Mouse (Mus musculus) embryonic facial prominence, embryonic 12.5 days (tissue): ENCODE data around the gene Chst11. TPM values are rescaled to one million over a fixed set of nuclear protein-coding genes. Genes with fewer than 3 reads are reported as not detected.
A peak's percentile ranks its signal among the peaks of the same experiment; 100 is the strongest.

ENCODE experiments used
- ATAC-seq: fragments of 200-750 bp; cut with Nextera tagmentation; 2 replicates; pipeline ENCODE4 v1.8.0; 2017; ENCODE audit not compliant: insufficient number of reproducible peaks, insufficient read depth, low FRiP score, low TSS enrichment
- H3K27ac ChIP-seq: fragments of 300-500 bp; sonication (generic); 2 replicates; pipeline ENCODE4 v1.5.1; 2016; ENCODE audit warnings: mild to moderate bottlenecking
- H3K27me3 ChIP-seq: fragments of 300-500 bp; sonication (generic); 2 replicates; pipeline ENCODE4 v1.6.1; 2016; ENCODE audit warnings: mild to moderate bottlenecking, moderate library complexity
- H3K36me3 ChIP-seq: fragments of 300-500 bp; sonication (generic); 2 replicates; pipeline ENCODE4 v1.6.1; 2016; ENCODE audit warnings: mild to moderate bottlenecking
- H3K4me1 ChIP-seq: fragments of 300-500 bp; sonication (generic); 2 replicates; pipeline ENCODE4 v1.6.1; 2016
- H3K4me2 ChIP-seq: fragments of 300-500 bp; sonication (generic); replicated peaks from 2 replicates; pipeline ENCODE4 v1.6.1; 2016; ENCODE audit warnings: mild to moderate bottlenecking, moderate library complexity
- H3K4me3 ChIP-seq: fragments of 300-500 bp; sonication (generic); 2 replicates; pipeline ENCODE4 v1.5.1; 2016; ENCODE audit warnings: mild to moderate bottlenecking
- H3K9ac ChIP-seq: fragments of 300-500 bp; sonication (generic); 2 replicates; pipeline ENCODE4 v1.6.1; 2016; ENCODE audit warnings: mild to moderate bottlenecking, moderate library complexity
- H3K9me3 ChIP-seq: fragments of 300-500 bp; sonication (generic); 2 replicates; pipeline ENCODE4 v1.6.1; 2016; ENCODE audit warnings: mild to moderate bottlenecking, moderate library complexity
- WGBS: fragments of 180-500 bp; shearing (Covaris S2); methylation state at CpG from one replicate; pipeline ENCODE4 v1.1.7; 2016; 5-methylcytosine and 5-hydroxymethylcytosine counted together
- polyA plus RNA-seq: library from polyadenylated mRNA; unstranded; fragments of >200 nt; fragmentation: Nextera tagmentation; extraction: Ambion mirVana; gene quantifications from 2 replicates; pipeline ENCODE4 v1.2.1, GENCODE M21; 2016

Chst11 gene
- polyA plus RNA-seq, 1 experiment from 2014 or later, result 2.4 TPM

DNA sequence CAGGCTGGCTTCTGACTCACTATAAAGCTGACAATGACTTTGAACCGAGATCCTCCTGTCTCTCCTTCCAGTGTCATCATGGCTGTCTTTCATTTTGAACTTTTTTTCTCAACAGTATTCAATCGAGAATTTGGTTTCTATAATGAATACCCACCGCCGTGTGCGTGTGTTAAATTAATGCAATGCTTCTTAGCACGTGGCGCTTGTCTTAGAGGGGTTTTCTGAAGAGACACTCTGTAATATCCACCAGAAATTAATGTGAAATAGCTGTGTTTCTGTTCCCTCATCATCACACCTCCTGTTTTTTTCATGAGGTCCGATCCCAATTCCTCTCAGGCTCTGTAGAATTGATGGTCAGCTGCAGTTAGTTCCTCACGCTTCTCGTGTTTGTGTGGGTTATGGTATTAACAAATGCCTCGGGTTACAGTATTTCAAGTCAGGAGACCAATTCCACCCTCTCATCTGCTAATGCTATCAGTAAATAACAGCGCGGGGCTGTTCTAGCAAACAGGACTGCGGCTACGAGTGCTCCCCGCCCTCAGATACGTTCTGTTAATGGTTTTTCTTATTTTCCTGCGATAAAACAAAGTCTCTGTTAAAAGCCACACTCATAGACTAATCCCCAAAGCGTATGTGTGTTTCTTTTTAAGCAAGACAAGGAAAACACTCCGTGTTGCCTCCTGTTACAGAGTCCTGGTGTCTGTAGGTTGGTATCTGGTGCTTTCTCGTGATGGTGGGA, 32.6 kb downstream of the Chst11 start:
- H3K4me1 ChIP-seq, result peaks cover 26% of the 10 kb centered on the region
- WGBS, result 69% methylated on average over 21 of the region's 21 CpGs
- no peak overlapping the region for H3K4me2 ChIP-seq
- no peaks in the 10 kb centered on the region for H3K27me3 ChIP-seq
- no peak overlapping the region for H3K4me3 ChIP-seq
- no peak for ATAC-seq
- H3K9ac ChIP-seq, result no peak overlapping the region
- H3K36me3 ChIP-seq, result no peaks in the 10 kb centered on the region
- H3K9me3 ChIP-seq, result no peaks in the 10 kb centered on the region
- no peak overlapping the region for H3K27ac ChIP-seq

DNA sequence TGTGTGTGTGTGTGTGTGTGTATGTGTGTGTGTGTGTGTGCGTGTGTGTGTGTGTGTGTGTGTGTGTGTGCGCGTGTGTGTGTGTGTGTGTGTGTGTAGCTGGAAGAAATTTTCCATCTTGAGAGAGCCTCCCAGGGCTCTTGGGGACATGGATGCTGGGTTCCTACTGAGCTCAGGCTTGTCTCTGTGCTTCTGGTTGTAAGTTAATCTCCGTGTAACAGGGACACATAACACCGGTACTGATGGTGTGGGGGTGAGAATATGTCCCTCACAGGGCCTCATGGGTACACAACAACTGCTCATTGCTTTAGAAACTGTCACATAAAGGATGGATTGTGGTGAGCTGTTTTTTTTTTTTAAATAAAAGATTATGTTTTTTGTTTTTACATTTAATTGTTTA, 33.2 kb downstream of the Chst11 start:
- Histone ChIP-seq H3K36me3 (no peaks in the 10 kb centered on the region), H3K9ac (no peak overlapping the region), H3K4me2 (no peak overlapping the region), H3K27me3 (no peaks in the 10 kb centered on the region), H3K4me1 (peaks cover 23% of the 10 kb centered on the region), H3K9me3 (no peaks in the 10 kb centered on the region), H3K27ac (no peak overlapping the region), H3K4me3 (no peak overlapping the region)
- 73% methylated on average over 4 of the region's 5 CpGs for WGBS
- ATAC-seq, result no peak

DNA sequence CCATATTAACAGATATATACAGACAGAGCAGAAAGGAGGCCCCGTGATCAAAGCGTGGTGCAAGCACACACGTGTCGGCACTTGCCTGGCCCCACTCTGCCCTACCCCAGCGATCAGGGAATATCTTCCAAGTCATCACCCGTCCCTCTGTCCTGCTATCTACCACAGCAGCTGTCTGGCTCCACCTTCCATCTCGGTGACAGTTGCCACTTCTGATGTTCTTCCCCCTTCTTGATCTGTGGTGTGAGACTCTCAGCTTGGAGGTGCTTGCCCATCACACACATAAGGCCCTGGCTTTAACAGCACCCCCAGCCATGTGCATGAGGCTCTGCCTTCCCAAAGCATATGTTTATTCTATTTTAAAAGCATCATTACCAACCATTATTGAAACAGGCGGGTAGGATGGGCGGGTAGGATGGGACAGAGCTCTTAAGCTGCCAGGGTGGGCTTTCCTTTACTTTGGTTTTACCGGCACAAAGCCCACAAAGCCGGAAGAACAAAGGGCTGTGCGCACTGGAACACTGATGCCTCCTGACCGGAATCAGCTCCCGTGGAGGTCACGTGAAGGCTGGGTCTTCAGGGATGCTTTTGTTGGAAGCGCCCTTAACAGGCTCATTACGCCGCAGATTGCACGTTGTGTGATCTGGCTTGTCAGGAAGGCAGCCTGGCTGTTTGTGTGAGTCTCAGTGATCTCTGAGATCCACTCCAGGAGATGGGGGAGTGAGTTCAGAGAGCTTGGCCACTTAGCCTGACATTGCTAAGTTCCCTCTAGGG, 34.4 kb downstream of the Chst11 start:
- Histone ChIP-seq H3K9ac (no peak overlapping the region), H3K27ac (peak overlapping the region; percentile 14; the same call in 1 of the 2 replicates), H3K27me3 (no peaks in the 10 kb centered on the region), H3K4me1 (peaks cover 15% of the 10 kb centered on the region), H3K4me3 (no peak overlapping the region), H3K4me2 (no peak overlapping the region; the same call in 1 of the 2 replicates), H3K36me3 (no peaks in the 10 kb centered on the region), H3K9me3 (no peaks in the 10 kb centered on the region)
- ATAC-seq, result 0 out of 2 replicates have a peak, but pooled peaks have one; percentile 3
- 45% methylated on average over 19 of the region's 19 CpGs for WGBS

DNA sequence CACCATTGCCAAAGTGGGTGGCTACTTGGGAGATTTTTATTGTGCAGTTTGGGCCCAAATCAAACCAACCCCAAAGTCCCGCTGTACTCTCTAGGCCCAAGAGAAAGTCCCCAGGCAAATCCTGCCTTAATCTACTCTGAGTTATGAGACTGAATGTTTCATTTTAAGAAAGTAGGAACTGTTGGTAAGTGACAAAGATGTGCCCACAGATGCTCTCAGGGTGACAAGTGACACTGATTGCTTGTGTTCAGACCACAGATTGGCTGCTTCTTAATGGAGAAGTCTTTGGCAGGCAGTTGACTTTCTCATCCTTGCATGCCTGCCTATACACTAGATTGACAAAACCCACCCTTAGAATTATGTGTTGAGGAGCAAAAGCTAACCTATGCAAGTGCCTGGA, 37.3 kb downstream of the Chst11 start:
- H3K36me3 ChIP-seq, result no peaks in the 10 kb centered on the region
- H3K27me3 ChIP-seq, result no peaks in the 10 kb centered on the region
- no peak overlapping the region for H3K9ac ChIP-seq
- no peak for ATAC-seq
- H3K9me3 ChIP-seq, result no peaks in the 10 kb centered on the region
- H3K4me1 ChIP-seq, result peaks cover 15% of the 10 kb centered on the region
- H3K27ac ChIP-seq, result no peak overlapping the region
- H3K4me2 ChIP-seq, result no peak overlapping the region
- 100% methylated on average over 1 of the region's 1 CpGs for WGBS
- no peak overlapping the region for H3K4me3 ChIP-seq

DNA sequence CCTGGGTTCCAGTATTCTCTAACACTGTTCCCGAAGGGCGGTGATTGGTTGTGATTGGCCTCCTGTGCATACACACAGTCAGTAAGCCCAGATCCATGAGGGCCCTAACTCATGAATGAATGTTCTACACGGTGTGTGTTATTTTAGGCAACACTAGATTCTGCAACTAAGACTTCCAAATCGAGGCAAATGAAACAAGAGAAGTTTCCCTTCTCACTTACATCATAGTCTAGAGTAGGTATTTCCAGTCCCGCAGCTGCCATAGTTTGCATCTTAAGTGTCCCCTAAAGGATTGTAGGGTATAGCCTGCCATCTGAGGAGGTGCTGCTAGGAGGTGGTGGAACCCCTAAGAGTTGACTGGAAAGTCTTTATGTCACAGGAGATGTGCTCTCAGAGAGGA, 40.9 kb downstream of the Chst11 start:
- H3K27ac ChIP-seq, result no peak overlapping the region
- WGBS, result 86% methylated on average over 5 of the region's 5 CpGs
- H3K27me3 ChIP-seq, result no peaks in the 10 kb centered on the region
- no peaks in the 10 kb centered on the region for H3K4me1 ChIP-seq
- H3K4me2 ChIP-seq, result no peak overlapping the region
- ATAC-seq, result no peak
- H3K4me3 ChIP-seq, result no peak overlapping the region
- no peaks in the 10 kb centered on the region for H3K9me3 ChIP-seq
- H3K9ac ChIP-seq, result no peak overlapping the region
- H3K36me3 ChIP-seq, result no peaks in the 10 kb centered on the region

DNA sequence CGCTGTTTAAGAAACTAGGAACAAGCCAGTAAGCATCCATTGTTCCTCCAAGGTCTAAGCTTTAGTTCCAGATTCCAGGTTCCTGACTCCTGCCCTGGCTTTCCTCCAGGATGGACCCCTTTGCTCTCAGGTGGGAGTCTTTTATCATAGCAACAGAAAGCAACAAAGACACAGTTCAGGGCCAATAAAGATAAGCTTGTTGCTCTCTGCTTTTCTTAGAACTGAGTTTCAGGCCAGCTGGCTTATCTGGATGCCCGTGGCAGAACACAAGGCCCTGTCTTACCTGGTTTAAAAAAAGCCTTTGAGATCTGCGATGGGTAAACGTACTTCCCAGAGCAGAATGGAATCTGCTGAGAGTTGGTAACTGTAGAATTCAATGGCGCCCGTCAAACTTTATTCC, 42.4 kb downstream of the Chst11 start:
- Histone ChIP-seq H3K36me3 (no peaks in the 10 kb centered on the region), H3K27ac (no peak overlapping the region), H3K9me3 (no peaks in the 10 kb centered on the region), H3K27me3 (no peaks in the 10 kb centered on the region), H3K9ac (no peak overlapping the region), H3K4me1 (peaks cover 2% of the 10 kb centered on the region; the same call in 1 of the 2 replicates), H3K4me3 (no peak overlapping the region), H3K4me2 (no peak overlapping the region)
- no peak for ATAC-seq
- 84% methylated on average over 6 of the region's 6 CpGs for WGBS

DNA sequence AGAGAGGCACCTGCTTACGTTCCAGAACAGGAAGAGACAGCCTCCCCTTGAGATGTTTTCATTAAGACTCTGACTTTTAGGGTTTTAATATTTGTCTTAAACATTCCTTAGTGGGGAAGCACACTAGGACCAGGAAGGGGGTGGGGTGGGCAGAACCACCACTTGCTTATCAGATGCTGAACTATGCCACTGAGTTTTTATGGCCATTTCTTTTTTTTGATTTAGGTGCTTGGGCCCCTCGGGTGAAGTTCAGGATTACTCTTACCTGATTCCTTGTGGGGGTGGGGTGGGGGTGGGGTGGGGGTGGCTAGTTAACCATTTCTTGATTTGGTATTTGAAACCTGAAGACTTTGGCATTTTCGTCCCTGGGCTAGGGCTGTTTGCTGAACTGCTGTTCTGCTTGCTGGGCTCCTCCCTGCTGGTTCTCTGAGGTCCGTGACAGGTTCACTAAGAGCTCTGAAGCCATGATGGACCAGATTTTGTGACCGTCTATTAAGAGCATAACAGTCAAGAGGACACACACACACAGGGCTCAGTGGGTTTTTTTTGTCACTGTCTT, 44.9 kb downstream of the Chst11 start:
- no peak for ATAC-seq
- H3K4me2 ChIP-seq, result no peak overlapping the region
- peaks cover 6% of the 10 kb centered on the region; the same call in 1 of the 2 replicates for H3K4me1 ChIP-seq
- H3K9ac ChIP-seq, result no peak overlapping the region
- H3K4me3 ChIP-seq, result no peak overlapping the region
- H3K27me3 ChIP-seq, result no peaks in the 10 kb centered on the region
- H3K36me3 ChIP-seq, result no peaks in the 10 kb centered on the region
- no peaks in the 10 kb centered on the region for H3K9me3 ChIP-seq
- 59% methylated on average over 5 of the region's 5 CpGs for WGBS
- H3K27ac ChIP-seq, result no peak overlapping the region

DNA sequence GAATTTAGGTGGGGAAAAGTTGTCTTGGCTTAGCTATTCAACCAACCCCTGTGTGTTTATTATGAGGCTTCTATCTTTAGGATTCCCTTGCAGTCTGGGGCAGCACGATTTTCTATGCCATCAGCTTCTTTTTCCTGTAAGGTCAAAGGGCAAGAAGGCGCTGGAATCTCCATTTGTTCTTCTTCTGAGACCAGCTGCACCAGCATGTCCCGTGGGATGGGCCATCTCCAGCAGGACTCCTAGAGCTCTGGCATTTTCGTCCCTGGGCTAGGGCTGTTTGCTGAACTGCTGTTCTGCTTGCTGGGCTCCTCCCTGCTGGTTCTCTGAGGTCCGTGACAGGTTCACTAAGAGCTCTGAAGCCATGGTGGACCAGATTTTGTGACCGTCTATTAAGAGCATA, 45.6 kb downstream of the Chst11 start:
- Histone ChIP-seq H3K9me3 (no peaks in the 10 kb centered on the region), H3K27me3 (no peaks in the 10 kb centered on the region), H3K27ac (no peak overlapping the region), H3K4me1 (peaks cover 6% of the 10 kb centered on the region; the same call in 1 of the 2 replicates), H3K9ac (no peak overlapping the region), H3K4me3 (no peak overlapping the region), H3K36me3 (no peaks in the 10 kb centered on the region), H3K4me2 (no peak overlapping the region)
- WGBS, result 29% methylated on average over 6 of the region's 6 CpGs
- ATAC-seq, result no peak

DNA sequence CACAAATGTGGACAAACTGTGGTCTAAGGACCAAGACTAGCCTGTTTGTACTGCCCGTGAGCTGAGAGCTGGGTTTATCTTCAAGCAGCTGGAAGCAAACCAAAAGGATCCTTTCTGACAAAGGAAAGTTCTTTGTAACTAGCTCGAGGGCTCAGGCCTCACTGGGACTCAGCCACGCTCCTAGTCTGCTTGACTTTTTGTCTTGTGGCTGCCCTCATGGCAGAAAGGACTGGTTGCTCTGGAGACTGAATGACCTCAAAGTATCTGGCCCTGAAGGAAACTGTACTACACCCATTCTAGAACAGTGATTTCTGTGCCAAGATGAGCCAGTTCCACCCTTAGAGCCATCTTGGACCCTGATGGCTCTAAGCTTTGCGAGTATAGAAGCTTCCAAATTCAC, 46.3 kb downstream of the Chst11 start:
- no peaks in the 10 kb centered on the region for H3K9me3 ChIP-seq
- no peaks in the 10 kb centered on the region for H3K36me3 ChIP-seq
- peaks cover 6% of the 10 kb centered on the region; the same call in 1 of the 2 replicates for H3K4me1 ChIP-seq
- H3K27ac ChIP-seq, result no peak overlapping the region
- no peaks in the 10 kb centered on the region for H3K27me3 ChIP-seq
- 64% methylated on average over 4 of the region's 4 CpGs for WGBS
- H3K4me3 ChIP-seq, result no peak overlapping the region
- H3K4me2 ChIP-seq, result no peak overlapping the region
- no peak overlapping the region for H3K9ac ChIP-seq
- ATAC-seq, result no peak

DNA sequence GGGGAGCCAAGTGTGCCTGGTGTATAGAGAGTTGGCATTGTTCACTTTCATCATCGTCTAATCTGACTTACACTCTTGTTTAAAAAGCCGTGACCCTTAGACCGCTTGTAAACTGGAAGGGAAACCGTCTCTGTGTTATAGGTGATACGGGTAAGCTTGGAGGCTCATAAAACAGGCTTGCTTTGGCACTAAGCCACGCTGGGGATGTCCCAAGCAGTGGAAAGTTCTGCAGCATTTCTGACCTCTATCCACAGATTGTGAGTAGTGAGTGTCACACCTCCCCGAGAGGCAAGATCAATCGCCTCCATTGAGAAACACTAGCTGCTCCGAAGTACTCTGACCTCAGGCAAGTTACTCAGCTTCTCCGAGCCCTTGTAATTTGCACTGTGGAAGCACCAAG, 47.3 kb downstream of the Chst11 start:
- no peak overlapping the region for H3K9ac ChIP-seq
- H3K9me3 ChIP-seq, result no peaks in the 10 kb centered on the region
- H3K4me1 ChIP-seq, result peaks cover 7% of the 10 kb centered on the region; the same call in 1 of the 2 replicates
- no peak overlapping the region for H3K4me2 ChIP-seq
- H3K27me3 ChIP-seq, result no peaks in the 10 kb centered on the region
- no peak overlapping the region for H3K27ac ChIP-seq
- ATAC-seq, result no peak
- H3K36me3 ChIP-seq, result no peaks in the 10 kb centered on the region
- no peak overlapping the region for H3K4me3 ChIP-seq
- 67% methylated on average over 10 of the region's 10 CpGs for WGBS

DNA sequence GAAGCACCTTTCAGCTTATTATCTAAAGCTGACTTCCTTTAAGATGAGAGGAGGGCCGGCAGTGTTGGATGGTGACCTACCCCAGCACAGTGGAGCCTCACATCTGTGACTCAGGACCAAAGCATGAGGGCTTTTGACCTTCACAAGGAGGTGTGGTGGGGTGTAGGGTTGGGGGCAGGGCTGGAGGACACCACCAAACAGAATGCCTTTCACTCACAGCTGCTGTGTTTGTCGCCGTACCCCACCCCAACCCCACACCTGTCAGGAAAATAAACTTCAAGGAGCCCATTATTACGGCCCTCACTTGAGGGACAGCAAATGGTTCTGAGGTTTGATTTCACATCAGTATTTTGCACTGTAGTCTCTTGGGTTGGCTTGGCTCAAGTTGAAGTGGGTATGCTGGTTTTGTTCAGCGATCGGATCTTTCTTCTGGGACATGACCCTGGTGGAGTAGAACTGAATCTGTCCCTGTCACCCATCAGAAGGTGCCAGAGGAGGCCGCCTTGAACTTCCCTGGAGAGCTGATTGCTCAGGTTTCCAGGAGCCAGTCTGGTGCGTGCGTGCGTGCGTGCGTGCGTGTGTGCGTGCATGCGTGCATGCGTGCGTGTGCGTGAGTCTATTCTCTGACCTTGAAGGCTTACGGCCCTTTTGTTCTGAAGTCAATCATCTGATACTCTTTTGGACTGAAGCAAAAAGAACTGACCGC, 51.2 kb downstream of the Chst11 start:
- Histone ChIP-seq H3K9me3 (no peaks in the 10 kb centered on the region), H3K4me3 (no peak overlapping the region), H3K27me3 (no peaks in the 10 kb centered on the region), H3K27ac (no peak overlapping the region), H3K36me3 (no peaks in the 10 kb centered on the region), H3K4me2 (no peak overlapping the region), H3K4me1 (peaks cover 16% of the 10 kb centered on the region; the same call in 1 of the 2 replicates), H3K9ac (no peak overlapping the region)
- no peak for ATAC-seq
- 86% methylated on average over 20 of the region's 20 CpGs for WGBS
